Mouse (Mus musculus) MN1 (cell line): ENCODE results near the gene Acap3.

Experiments used
- DNase-seq: peaks from one replicate; pipeline ENCODE4 v3.0.0-alpha.2; 2016; ENCODE audit warnings: low spot score

Acap3 gene

DNA sequence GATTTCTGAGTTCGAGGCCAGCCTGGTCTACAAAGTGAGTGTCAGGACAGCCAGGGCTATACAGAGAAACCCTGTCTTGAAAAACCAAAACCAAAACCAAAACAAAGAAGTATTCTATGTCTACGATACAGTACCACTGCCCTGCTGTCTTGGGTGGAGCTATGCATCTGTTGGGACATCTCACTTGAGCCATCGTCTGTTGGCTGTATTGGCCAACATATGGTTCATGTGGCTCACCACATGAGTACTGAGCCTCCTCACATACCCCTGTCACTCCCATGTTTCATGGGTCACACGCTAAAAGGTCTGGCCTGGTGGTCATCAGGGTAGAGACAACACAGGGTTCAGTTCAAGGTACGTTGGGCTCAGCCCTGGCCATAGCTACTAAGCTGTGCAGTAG, 5.3 kb upstream of the Acap3 start:
- no peak for DNase-seq

DNA sequence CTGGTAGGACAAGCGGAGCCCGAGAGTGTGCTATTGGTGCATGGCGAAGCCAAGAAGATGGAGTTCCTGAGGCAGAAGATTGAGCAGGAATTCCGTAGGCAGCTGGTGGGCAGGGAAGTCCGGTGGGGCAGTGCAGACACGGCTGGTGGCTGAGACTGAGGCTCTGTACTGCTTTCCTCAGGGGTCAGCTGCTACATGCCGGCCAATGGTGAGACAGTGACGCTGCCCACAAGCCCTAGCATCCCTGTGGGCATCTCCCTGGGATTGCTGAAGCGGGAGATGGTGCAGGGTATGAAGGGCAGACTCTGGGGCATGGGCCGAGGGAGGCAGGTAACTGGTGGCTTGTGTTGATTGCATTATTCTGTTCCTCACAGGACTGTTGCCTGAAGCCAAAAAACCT, 3.9 kb upstream of the Acap3 start:
- DNase-seq: no peak

- no peak for DNase-seq
These were observed 3.4 kb upstream of the Acap3 start for GRCm38 (mm10) chr4:155888181-155888580.

- no peak for DNase-seq
These were observed 2.3 kb upstream of the Acap3 start for GRCm38 (mm10) chr4:155889316-155889715.

- DNase-seq: no peak
These were observed 581 bp upstream of the Acap3 start for GRCm38 (mm10) chr4:155891011-155891471.

DNA sequence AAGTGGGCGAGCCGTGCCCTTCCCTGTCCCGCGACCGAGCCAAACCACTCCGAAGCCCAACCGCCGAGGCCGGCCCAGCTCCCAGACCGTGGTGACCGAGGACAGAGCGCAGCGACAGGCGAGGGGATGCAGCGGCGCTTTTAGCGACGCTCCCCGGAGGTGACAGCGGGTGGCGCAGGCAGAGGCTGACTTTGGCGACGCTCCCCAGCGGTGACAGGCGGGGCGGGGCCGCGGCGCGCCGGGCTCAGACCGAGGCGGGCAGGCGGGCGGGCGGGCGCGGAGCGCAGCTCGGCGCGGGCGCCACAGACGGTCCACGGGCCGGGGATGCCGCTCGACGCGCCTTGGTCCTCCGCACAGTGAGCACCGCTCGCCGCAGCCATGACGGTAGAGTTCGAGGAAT, 395 bp downstream of the Acap3 start:
- DNase-seq: peak; percentile 88

- peak; percentile 59 for DNase-seq
These were observed 1.0 kb downstream of the Acap3 start for GRCm38 (mm10) chr4:155892438-155893211.

DNA sequence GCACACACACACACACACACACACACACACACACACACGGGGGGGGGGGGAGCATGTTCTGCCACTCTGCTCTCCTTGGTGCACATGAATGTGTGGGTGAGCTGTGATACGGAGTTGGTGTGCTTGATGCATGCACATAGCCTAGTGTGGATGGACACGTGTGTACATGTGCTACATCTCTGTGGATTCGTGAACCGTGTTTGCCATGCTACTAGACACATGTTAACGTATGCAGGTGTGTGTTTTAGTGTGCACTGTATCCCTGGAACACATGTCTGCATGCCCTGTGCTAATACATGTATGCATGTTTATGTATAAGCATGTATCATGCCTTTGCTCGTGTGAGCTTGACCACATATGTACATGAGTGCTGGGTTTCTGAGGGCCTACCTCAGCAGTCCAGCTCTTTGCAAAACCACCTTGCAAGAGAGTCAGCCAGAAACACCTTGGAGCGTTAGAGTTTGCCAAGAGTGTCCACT, 1.6 kb downstream of the Acap3 start:
- no peak for DNase-seq

DNA sequence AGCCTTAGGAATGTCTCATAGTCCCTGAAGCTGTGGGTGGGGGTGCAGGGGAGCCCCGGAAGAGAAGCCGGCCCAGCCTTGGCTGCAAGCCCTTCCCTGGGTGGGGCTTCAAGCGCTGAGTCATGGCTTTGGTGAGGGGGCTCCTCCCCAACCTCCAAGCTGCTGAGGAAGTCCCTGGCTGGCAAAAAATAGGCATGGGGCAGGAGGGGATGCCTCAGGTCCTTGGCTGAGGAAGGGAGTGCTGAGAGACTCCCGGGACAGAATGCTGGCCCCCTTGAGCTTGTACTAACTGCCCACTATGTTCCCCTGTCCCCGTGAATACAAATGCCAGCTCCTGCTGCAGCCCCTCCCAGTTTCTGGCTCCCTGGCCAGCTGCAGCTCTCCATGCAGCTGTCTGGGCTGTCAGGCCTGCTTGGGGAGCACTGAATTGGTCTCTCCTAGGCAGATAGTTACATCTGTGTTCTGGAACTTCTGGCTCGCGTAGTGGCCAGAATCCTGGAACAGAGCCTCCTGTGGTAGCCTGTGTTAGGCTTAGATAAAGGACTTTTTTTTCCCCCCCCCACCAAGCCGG, 2.8 kb downstream of the Acap3 start:
- DNase-seq: peak; percentile 74

GRCm38 (mm10) chr4:155895216-155895615, 3.6 kb downstream of the Acap3 start:
- DNase-seq: peak; percentile 78

- no peak for DNase-seq
These were observed 4.2 kb downstream of the Acap3 start for GRCm38 (mm10) chr4:155895826-155896225.

DNA sequence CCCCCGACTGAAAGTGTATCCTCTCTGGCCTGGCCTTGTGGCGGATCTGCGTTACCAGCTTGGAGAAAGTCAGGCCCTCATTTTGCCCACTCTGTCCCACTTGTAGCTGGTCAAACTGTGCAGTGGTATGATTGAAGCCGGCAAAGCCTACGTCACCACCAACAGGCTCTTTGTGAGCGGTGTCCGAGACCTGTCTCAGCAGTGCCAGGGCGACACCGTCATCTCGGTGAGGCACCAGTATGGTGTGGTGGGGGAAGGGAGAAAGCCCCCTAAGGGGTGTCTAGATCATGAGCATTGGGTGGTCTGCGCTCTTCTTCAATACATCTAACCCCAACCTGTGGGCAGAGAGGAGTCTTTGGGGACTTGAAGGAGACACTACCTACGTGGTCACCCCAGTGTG, 4.8 kb downstream of the Acap3 start:
- no peak for DNase-seq

DNA sequence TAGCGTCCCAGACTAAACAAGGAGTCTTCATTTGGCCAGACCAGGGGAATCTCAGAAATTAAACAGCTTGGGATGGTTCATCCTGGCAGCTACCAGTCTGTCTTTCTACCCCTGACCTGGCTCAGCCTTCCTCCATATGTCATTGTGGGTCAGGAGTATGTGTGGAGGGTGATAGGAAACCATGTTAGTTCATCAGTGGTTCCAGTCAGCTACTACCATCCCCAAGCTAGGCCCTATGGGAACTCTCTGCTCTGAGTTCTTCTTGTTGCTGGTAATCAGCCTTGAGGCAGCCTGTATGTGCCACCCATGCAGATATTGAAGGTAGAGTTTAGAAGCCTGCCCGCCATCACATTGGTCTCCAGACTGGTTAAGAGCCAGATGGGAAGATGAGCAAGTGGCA, 6.7 kb downstream of the Acap3 start:
- DNase-seq: peak; percentile 36

DNA sequence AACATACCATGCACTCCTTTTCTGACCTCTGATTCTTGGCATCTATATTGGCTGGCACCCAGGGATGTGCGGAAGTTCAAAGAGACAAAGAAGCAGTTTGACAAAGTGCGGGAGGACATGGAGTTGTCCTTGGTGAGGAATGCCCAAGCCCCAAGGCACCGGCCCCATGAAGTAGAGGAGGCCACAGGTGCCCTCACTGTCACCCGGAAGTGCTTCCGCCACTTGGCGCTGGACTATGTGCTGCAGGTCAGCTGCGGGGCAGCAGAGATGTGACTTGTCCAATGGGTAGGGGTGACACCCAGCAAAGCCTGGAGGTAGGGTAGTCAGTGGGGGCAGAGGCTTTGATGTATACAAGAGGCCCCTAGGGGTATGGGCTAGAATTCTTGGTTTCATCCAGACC, 7.7 kb downstream of the Acap3 start:
- no peak for DNase-seq

GRCm38 (mm10) chr4:155901205-155901604, 9.6 kb downstream of the Acap3 start:
- peak; percentile 77 for DNase-seq

GRCm38 (mm10) chr4:155903246-155903645, 11.6 kb downstream of the Acap3 start:
- DNase-seq: no peak

- no peak for DNase-seq
These were observed 12.9 kb downstream of the Acap3 start for GRCm38 (mm10) chr4:155904318-155905102.

DNA sequence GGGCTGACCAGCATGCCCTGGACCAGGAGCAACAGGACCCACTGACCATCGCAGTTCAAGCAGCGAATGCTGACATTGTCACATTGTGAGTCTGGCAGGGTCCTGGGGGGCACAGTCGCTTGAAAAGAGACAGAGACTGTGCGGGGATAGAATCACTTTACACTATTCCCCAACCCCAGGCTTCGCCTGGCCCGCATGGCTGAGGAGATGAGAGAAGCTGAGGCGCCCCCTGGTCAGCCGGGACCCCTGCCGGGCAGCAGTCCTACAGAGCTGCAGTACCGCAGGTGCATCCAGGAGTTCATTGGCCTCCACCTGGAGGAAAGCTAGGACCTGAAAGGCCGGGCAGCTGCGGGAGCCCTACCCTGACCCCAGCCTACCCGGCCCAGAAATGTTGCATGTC, 14.0 kb downstream of the Acap3 start:
- DNase-seq: no peak

- DNase-seq: no peak
These were observed 14.5 kb downstream of the Acap3 start for GRCm38 (mm10) chr4:155906125-155906524.

DNA sequence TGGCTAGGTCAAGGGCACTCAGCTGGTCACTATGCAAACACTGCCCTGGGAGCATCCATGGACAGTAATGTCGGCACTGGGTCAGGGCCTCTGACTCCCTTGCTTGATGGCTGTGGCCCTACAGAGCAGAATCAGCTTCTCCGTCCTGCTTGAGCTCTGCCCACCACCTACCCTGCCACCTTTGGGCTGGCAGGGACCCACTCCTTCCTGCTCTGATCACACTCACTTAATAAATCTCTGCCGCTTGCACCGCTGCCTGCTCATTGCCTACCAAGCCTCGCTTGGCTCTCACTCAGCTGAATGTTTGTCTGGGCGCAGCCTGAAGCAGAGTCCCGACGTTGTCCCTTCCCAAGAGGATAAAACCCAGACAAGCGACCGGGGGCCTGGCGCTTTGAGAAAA, 15.4 kb downstream of the Acap3 start:
- DNase-seq: no peak

- DNase-seq: no peak
These were observed 16.7 kb downstream of the Acap3 start for GRCm38 (mm10) chr4:155908281-155908680.

DNA sequence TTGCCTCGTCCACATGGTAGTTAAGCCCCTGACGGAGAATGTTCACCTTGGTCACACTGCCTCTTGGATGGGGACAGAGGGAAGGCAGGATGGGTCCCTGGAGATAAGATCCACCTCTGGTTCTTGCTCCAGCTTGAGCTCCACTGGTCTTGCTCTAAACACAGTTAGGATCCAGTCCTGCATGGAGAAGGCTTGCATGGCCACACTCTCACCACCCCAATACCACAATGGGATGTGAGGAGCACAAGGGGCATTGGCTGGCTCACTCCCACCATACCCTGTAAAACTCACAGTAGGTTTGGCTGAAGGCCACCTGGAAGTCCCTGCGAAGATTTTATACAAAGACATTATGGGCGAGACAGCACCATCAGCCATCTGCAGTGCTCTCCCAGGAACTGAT, 17.1 kb downstream of the Acap3 start:
- no peak for DNase-seq

- DNase-seq: no peak
These were observed 40.4 kb downstream of the Acap3 start for GRCm38 (mm10) chr4:155932031-155932430.
